Mouse (Mus musculus) regulatory T cell (primary cell): ENCODE results near the gene Adk.
"Not testable (repeated sequence)": the region's sequence is repeated elsewhere in the genome, so short reads cannot be mapped to it uniquely, and the experiment has no call there.

ENCODE experiments used
- in situ Hi-C: fragments of 300-600 bp; cut with MboI, MseI; formaldehyde crosslinking; loops from one replicate; pipeline ENCODE4 v1.15.1; 2025; ENCODE audit warnings: high pct_unique_total_duplicates

The Adk gene

DNA sequence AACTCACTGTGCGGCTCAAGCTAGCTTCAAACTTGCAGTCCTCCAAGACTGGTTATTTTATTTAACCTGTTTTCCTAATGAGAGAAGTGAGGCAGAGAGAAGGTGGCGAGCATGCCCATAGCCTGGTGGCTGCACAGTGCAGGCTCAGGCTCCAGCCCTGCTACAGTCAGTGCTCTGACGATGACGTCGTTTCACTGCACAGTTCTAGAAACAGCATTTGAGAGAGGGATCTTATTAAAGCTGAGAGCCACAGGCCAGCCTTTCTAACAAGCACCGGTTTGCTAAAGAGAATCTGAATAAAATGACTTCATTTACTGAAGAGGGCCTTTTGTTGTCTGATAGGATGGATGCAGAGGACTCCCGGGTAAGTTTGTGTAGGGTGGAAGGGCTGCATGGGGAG lies 375.0 kb downstream of the Adk start:
- in situ Hi-C loops, result no loop called here

GRCm38 (mm10) chr14:21433415-21433814 lies 381.0 kb downstream of the Adk start:
- in situ Hi-C loops, result no loop called here

DNA sequence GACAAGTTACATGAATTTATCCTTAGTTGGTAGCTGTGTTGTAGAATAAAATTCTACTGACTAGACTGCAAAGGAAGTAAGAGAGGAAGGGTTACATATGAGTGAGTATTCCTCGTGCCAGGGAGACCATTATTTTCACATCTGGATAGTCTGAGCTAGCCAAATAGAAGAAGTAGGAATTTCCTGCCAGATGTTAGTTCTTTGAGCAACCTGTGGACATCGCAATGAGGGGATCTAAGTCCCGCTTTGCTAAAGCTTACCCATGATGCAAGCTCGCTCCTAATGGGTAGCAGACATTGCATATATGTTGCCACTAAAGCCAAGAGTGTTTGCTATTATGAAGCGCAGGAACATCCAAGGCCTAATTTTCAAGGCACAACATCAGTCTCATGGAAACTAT lies 381.6 kb downstream of the Adk start:
- in situ Hi-C loops, result no loop called here

- in situ Hi-C loops, result no loop called here
Observed at GRCm38 (mm10) chr14:21434686-21435085, 382.3 kb downstream of the Adk start.

DNA sequence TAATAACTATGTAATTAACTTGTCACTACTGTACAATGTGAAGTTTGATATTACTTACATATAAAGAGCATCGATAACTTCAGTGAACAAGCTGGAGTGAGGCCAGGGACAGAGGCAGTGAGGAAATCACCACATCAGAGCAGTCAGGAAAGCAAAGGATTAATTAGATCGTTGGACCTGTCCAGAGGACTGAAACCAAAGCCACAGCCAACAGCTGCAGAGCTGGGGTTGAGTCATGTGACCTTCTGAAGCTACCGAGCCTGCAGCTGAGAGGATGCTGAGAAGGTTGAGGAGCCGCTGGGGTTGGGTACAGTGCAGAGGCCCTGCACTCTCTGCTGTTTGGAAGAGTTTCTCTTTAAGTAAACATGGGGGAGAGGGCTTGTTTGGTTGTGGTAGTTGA lies 387.4 kb downstream of the Adk start:
- in situ Hi-C loops, result no loop called here

DNA sequence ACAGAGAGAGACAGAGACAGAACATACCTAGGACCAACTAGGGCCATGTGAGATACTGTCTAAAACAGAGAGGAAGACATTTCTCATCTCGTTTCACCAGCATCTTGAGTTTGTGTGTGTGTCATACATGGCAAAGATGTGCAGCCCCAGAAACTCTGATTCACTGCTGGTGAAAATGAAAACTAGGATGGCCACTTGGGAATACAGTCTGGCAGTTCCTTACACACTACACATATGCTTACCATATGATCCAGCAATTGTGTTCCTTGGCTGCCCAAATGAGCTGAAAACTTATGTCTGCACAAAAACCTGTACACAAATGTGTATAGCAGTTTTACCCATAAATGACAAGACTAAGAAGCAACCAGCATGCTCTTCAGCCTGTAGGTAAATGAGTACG lies 388.2 kb downstream of the Adk start:
- in situ Hi-C loops, result no loop called here

DNA sequence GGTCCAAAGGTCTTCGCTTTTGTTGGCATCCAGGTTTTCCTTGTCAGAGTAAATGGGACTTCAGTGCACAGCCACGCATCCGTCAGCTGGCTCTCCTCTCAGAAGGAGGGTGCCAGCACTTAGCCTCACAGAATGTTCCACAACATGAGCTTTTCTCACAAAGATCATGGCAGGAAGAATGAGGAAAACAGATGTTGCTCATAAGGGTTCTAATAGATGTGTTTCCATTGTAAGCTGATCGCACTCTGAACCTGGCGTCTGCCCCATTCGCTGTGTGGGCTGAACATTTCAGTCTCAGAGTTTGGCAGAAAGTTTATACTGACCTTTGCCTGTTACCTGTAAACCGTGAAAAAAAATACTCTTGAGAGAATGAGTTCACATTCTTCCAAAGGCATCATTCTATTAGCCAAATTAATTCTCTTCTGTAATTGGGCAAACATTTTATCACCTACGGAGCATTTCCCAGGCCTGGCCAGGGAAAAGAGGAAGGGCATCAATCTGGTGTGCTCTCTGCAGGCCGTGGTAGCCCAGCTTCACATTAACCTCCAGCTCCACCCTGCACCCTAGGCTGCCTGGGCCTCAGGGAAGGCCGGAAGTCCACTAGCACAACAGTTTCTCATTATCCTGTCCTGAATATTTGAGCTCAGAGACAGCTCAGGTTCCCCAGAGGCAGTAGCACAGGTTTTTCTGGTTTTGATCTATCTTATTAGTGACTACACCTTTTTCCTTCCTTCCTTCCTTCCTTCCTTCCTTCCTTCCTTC lies 389.6 kb downstream of the Adk start:
- in situ Hi-C loops, result no loop called here

- in situ Hi-C loops, result no loop called here
Observed at GRCm38 (mm10) chr14:21452581-21452980, 400.2 kb downstream of the Adk start.

DNA sequence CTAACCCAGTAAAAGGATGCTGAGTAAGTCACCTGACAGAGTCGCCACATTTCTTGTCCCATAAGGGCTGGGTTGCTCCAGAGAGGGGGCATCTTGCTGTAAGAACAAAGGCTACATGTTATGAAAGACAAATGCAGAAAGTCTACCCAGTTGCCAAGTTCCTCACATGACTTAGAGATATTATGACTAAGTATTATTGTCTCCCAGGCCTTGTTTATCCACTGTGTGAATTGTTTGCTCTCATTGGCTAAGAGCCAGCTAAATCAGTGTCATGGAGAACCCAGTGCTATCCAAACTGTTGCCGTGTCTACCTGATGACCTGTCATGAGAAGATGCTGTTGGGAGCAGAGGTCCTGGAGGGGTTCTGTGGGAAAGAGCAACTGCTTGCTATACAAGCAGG lies 401.5 kb downstream of the Adk start:
- in situ Hi-C loops, result no loop called here

DNA sequence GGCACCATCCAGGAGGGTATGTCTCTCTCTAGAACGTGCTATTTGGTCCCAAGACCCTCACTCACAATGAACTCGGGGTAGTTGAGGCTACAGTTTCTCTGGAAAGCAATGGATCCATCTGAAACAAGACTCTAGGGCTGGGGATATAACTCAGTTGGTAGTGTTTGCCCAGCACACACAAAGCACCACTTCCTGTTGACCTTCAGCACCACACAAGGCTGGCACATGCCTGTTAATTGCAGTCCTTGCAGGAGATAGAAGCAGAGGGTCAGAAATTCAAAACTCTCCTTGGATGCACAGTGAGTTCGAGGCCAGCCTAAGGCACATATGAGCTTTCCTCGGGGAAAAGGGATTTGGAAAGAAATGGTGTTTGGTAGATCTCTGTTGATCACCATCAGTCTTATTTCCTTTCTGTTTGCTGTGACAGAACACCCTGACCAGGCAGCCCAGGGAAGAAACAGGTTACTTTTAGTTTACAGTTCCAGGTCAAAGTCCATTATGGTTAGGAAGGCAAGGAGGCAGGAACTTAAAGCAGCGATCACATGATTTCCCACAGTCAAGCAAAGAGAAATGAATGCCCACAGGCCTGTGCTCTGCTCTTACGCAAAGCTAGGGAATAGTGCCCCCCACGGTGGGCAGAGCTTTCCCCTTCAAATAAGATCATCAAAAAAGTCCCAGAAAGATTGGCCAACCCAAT lies 403.4 kb downstream of the Adk start:
- in situ Hi-C loops, result no loop called here

GRCm38 (mm10) chr14:21456526-21456925 lies 404.2 kb downstream of the Adk start:
- in situ Hi-C loops, result no loop called here

DNA sequence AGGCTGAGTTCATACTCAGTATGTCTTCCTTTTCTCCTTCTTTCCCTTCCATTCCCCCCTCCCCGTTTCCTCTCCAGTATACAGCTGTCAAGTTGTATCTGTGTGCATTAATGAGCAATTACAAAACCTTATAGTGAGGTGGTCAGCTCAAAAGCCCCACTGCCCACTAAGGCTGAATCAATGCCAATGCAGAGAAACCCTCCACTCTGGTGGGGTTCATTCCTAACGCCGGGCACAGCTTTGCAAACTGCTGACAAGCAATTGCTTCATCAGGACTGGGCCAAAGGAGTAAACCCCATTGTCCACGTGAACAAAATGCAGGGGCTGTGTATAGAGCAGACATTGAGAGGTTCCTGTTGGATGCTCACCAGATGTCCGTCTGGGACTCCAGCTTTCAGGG lies 405.5 kb downstream of the Adk start:
- in situ Hi-C loops, result no loop called here

- in situ Hi-C loops, result no loop called here
Observed at GRCm38 (mm10) chr14:21458696-21459095, 406.3 kb downstream of the Adk start.

- in situ Hi-C loops, result no loop called here
Observed at GRCm38 (mm10) chr14:21459163-21459562, 406.8 kb downstream of the Adk start.

DNA sequence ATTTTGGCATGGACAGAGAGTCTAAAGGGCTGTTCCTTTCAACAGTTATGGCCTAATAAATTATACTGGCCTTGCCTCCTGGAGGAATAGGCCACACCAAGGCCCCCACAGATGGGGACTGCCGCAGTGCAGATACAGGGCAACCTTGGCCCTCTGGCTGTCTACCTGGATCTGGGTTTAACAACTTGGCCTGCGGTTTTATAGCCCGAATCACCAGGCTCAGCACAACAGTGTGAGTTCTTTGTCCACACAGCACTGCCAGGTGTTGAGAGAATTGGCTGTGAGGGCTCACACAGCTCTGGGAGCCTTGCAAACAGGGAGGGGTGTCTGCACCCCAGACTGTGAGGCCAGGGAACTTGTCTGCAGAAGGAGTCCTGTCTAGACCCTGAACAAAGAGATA lies 410.0 kb downstream of the Adk start:
- in situ Hi-C loops, result no loop called here

DNA sequence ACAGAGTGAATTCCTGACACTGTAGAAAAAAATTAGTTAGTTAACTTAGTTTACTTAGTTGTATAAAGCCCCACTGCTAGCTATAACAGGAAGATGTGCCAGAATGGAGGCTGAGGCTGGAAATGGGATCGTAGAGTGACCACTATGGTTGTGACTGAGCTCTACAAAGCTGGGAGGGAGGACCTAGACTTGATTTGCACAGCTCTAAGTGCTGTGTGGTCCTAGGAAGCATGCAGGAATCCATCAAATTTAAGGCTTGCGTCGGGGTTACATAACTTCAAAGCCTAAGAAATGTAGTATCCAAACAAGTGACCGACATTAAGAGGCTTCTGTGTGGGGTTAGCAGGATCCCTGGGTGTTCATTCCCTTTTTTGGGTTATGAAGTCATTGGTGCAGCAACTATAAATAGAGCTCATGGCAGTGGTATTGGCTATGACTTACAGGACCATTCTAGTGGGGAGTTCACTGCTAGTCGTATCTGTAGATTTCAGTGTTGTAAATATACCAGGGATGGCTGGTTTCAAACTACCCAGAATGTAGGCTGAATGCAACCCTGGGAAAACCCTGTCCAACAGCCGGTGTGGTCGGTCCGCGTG lies 410.8 kb downstream of the Adk start:
- in situ Hi-C loops, result no loop called here

GRCm38 (mm10) chr14:21470386-21470785 lies 418.0 kb downstream of the Adk start:
- in situ Hi-C loops, result no loop called here

DNA sequence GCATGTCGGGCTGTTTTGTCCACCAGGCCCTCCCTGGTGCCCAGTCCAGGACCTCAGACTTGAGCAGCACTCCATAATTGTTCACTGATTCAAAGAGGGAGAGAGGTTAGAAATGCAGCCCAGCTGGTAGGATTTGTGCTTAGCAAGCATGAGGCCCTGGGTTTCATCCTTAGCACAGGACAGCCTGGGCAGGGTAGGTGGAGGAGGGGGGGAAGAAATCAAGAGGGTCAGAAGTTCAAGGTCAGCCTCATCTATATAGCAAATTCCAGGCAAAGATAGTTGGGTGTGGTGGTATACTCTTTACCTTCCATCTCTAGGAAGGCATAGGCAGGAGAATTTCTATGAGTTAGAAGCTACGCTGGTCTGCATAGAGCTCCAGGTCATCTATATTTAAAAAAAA lies 419.6 kb downstream of the Adk start:
- in situ Hi-C loops, result no loop called here

- in situ Hi-C loops, result not testable (repeated sequence)
Observed at GRCm38 (mm10) chr14:21474593-21475132, 422.3 kb downstream of the Adk start.

GRCm38 (mm10) chr14:21477181-21477580 lies 424.8 kb downstream of the Adk start:
- in situ Hi-C loops, result no loop called here

GRCm38 (mm10) chr14:21479566-21479965 lies 427.2 kb downstream of the Adk start:
- in situ Hi-C loops, result no loop called here

DNA sequence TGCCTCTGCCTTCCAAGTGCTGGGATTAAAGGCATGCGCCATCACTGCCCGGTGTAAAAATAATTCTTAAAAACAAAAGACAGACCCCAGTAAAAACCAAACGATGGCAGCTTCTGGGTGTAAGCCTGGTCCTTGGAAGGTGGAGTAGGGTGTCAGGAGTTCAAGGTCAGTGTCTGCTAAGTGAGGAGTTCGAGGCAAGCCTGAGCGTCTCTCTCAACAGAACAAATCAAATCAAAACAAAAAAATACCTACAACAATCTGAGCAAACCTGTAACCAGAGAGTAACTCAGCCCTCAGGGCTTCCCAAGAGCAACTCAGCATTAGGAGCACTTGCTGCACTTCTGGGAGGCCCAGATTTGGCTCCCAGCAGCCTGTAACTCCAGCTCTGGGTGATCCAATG lies 427.8 kb downstream of the Adk start:
- in situ Hi-C loops, result no loop called here

DNA sequence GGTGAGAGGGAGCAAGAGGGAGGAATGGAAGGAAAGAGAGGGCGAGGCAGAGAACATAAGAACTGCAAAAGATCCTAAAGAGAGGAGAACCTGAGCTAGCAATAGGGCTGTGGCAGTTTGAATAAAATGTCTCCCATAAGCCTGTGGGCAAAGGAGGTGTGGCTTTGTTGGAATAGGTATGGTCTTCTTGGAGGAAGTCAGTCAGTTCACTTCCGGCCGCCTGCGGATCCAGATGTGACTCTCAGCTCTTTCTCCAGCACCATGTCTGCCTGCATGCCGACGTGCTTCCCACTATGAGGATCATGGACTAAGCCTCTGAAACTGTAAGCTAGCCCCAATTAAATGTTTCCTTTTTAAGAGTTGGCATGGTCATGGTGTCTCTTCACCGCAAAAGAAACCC lies 428.9 kb downstream of the Adk start, which contains the start of gene Kat6b:
Kat6b (plus strand) TSS at position 204 of the 400 bp plus-strand sequence.
- in situ Hi-C loops, result no loop called here
